Mouse (Mus musculus): ENCODE data around the gene Ppfibp2.

DNA sequence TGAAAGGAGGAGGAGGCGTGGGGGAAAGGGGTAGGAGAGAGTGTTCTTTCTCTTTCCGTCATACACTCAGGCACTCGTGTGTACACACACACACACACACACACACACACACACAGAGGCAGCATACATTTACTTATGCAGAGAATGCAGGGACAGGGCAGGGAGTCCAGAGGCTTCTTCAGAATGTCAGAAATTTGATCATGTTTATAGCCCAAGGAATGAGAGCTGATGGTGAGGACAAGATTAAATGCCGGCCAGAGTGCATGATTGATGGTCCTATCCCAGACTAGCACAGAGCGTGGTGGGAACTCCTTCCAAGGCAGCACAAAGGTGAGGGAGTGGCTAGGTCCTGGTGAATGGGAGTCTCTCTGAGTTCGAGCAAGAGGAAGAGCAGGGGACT lies 96.5 kb downstream of the Ppfibp2 start:
- TF ChIP-seq FLI1 (IDR thresholded peaks at IDR 0.05; ENCODE audit: low read length) (no peak), GATA1 (IDR thresholded peaks at IDR 0.05; ENCODE audit: borderline replicate concordance, low read length) (no peak)
